Mouse (Mus musculus): ENCODE results near the gene Sco1.

GRCm38 (mm10) chr11:67094470-67094869 is 42.0 kb downstream of the Sco1 start:
- TF ChIP-seq POLR2A (IDR thresholded peaks at IDR 0.05; ENCODE audit: control insufficient read depth in 1 of 2, insufficient read depth in 1 of 2, low read depth in 1 of 2, low read length in 2 of 2, poor library complexity in 1 of 2) (no peak), CTCF (IDR thresholded peaks at IDR 0.05 in 2 of 3, conservative IDR thresholded peaks at IDR 0.05 in 1 of 3; ENCODE audit: control insufficient read depth in 1 of 3, insufficient read depth in 1 of 3, low read depth in 2 of 3, low read length in 3 of 3, poor library complexity in 1 of 3, severe bottlenecking in 1 of 3) (no peak), ZNF384 (IDR thresholded peaks at IDR 0.05; ENCODE audit: low read depth, low read length) (no peak), ELF1 (IDR thresholded peaks at IDR 0.05; ENCODE audit: low read depth, low read length) (no peak), TBP (IDR thresholded peaks at IDR 0.05; ENCODE audit: low read depth, low read length) (no peak), EP300 (IDR thresholded peaks at IDR 0.05; ENCODE audit: low read depth in 1 of 2, low read length in 2 of 2) (no peak), ZMIZ1 (IDR thresholded peaks at IDR 0.05; ENCODE audit: low read depth, low read length) (no peak), HCFC1 (IDR thresholded peaks at IDR 0.05; ENCODE audit: low read depth, low read length) (no peak), MYC (IDR thresholded peaks at IDR 0.05; ENCODE audit: low read depth, low read length) (no peak), GATA1 (IDR thresholded peaks at IDR 0.05; ENCODE audit: low read depth, low read length) (no peak), UBTF (IDR thresholded peaks at IDR 0.05; ENCODE audit: borderline replicate concordance, insufficient read depth, low read depth, low read length) (no peak), MXI1 (IDR thresholded peaks at IDR 0.05; ENCODE audit: low read depth, low read length) (no peak), CHD1 (IDR thresholded peaks at IDR 0.05; ENCODE audit: low read depth, low read length) (no peak)

Data from MEL (cell line).